Mouse (Mus musculus) telencephalon, adult 2 months (tissue): Measurements from ENCODE around the gene Fads3.

Source experiments
- DNase-seq: peaks from one replicate; pipeline ENCODE4 v3.0.0-alpha.2; 2011; ENCODE audit warnings: low read depth, low spot score

Gene Fads3

DNA sequence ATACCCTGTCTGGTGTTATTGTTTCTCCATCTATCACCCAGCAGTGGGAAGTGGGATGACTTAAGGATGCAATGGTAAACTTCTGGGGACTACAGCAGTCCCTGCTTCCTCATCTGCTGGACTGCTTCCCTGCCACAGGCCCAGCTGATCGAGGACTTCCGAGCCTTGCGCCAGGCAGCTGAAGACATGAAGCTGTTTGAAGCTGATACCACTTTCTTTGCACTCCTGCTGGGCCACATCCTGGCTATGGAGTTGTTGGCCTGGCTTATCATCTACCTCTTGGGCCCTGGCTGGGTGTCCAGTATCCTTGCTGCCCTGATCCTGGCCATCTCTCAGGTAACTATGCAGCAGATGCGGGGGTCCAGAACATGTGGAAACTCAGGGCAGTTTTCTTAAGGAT, 11.3 kb downstream of the Fads3 start:
- DNase-seq = no peak

DNA sequence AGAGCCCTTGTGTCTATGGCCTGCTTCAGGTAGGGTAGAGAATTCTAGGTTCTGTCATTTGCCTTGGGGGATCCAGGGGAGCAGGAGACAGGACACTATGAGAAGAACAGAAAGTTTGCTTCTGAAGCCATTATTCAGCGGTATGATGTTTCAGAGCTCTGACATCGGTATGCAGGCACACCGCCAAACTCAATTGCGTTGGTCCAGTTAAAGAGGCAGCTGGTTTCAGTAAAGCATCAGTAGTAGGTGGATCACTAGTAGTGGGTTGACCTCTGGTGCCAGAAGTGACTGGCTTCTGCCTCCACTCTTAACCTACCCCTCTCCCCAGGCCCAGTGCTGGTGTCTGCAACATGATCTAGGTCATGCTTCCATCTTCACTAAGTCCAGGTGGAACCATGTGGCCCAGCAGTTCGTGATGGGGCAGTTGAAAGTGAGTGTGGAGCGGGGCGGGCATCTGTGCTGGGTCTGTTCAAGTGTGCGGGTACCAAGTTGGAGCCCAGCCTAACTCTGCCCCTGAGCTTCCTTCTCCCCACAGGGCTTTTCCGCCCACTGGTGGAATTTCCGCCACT, 12.4 kb downstream of the Fads3 start:
- no peak for DNase-seq

DNA sequence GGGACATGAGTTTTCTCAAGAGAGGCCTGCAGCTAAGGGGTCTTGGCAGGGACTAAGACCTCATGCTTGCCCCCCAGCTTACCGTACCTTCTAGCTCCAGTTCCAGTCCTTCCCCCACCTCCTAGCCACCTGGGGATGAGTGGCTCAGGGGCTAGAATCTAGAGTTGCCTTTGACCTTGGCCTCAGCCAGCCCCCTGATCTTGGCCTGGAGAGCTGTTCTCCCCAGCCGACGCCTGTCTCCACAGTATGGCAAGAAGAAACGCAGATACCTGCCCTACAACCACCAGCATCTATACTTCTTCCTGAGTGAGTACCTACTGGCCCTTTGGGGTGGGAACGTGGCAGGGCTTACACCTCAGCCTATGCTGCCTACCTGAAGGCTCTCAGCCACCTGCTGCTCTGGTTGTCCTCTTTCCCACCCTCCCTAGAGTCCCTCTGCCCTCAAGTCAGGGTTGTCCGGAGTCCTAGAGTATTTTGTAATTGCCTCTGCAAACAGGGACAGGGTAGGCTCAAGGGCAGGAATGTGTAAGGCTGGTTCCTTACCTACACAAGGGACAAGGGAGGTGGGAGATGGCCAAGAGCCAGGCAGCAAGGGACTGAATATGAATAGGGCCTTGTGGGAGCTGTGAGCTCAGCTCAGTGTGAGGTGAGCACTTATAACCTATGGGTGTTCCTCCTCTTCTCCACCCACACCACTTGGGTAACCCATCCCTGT, 13.1 kb downstream of the Fads3 start:
- no peak for DNase-seq

DNA sequence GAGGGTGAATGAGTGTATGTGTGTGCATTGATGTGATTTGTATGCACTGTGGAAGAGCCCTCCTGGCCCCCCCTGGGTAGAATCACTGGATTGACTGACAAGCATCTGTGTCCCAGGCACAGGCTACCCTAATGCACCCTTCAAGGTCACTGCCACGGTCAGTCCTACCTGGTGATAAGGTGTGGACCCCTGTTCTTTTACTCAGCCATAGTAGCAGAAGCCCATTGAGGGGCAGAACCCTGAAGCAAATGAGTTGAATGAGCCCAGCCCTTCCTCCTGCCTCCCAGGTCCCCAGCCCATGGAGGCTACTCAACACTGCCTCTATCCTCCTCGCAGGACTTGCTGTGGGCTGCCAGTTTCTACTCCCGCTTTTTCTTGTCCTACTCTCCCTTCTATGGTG, 13.9 kb downstream of the Fads3 start:
- no peak for DNase-seq

DNA sequence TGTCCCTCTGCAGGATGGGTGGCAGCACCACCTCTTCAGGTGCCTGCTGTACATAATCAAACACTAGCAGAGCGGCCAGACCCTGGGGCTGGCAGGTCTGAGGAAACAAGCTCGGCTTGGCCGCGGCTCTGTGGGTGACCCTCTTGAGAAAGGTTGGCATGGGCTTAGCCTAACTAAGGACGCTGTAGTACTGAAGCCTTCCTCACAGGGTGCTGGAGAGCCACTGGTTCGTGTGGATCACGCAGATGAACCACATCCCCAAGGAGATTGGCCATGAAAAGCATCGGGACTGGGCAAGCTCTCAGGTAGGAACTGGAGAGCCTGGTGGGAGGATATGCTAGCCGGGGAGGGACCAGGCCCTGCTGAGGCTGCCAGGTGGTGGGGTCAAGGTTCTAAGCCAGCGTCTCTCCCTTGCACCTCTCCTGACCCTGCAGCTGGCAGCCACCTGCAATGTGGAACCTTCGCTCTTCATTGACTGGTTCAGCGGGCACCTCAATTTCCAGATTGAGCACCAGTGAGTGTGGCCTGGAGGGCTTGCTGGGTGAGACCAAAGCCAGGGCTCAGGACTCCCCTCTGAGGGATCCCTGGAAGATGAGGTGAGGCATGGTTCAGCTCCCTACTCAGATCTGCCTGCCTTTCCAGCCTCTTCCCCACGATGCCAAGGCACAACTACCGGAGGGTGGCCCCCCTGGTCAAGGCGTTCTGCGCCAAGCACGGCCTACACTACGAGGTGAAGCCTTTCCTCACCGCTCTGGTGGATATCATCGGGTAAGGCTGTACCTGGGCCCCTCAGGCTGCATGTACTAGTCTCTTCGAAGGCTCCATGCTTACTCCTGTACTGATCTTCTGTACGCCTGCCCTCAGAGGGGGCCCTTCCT, 14.7 kb downstream of the Fads3 start:
- no peak for DNase-seq

DNA sequence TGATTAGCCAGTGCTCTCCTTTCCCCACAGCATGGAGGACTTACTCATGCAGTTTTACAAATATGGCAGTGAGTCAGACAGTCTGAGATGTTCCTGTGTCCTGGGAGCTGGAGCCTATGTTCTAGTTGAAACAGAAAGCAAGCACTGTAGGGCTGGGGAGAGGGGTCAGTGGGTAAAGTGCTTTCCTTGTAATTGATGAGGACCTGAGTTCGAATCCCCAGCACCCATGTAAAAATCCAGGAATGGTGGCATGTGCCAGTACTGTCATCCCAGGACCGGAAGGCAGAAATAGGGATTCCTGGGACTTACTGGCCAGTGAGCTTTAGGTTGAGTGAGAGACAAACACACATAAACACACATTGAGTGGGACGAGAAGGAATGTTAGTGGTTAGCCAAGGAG, 15.3 kb downstream of the Fads3 start:
- no peak for DNase-seq

DNA sequence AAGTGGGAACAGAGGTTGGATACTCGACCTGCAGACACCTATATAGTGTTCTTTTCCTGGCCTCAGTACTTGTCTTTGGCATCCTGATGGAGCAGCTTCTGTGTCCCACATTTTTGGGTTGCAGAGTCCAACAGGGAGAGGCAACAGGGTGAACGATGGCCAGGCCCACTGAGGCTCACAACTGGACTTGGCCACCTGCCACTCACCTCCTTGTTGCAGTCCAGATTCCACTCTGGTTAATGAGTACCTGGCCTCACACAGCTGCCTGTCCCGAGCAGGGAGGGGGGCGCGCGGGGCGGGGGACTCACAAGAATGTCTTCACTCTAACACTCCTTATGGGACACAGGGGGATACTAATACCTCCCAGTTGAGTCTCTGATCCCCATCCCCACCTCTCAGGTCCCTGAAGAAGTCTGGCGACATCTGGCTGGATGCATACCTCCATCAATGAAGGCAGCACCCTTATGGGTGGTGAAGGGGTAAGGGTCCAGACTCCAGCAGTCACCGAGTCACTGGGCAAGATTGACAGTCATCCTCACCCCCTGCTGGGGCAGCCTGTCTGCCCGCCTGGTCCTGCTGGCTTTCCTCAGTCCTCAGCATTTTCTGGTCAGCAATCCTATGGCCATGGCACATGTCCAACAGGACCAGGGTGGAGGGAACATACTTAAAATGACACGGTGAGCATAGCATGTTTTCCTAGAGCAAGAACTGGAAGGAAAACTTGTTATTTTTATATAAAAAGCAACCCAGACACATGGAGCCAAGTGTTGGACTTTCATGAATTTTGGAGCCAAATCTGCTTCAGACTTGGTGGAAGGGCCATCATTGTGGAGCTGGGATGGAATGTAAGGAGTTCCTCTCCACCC, 16.4 kb downstream of the Fads3 start:
- DNase-seq = no peak

DNA sequence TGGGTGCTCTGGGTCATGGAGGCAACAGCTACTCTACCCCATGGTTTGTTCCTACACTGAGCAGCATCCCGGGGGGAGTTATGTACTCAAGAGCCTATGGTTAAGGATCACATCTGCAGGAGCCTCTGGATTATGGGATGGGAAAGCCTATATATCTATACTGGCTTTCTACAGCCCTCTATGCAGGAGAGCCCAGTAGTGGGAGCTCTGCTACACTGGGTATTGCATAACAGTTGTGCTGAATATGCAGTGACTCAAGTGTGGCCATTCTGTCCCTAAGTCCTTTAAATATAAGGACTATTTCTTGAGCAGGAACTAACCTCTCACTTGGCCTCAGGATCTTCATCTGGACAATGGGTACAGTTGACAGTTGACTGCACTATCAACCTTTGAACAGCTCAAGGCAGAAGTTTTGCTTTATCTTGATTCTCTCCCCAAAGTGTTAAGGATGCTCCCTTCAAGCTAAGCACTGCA, 17.0 kb downstream of the Fads3 start:
- DNase-seq = no peak

DNA sequence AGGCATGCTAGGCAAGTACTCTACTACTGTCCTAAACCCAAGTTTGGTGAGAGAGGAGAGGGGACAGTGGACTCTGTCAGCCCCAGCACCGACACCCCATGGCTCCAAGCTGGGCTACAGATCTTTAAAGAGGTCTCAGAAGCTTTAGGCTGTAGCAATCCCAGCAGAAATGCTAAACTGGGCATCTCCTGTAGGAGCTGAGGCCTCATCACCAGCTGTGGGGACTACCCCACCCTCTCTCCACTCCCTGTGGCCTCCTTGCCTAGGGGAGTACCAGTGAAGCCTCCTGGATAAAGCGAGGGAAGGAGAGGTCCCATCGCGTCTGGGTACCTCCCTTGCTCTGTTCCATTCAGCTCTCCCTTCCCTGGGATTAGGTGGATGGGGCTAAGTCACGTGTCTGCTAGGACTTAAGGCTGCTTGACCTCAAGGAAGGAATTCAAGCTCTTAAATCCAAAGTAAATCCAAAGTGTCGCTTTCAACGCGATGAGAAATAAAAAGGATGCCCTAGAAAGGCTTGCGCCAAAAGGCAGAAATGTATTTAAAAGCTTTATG, 17.6 kb downstream of the Fads3 start:
- DNase-seq = no peak

DNA sequence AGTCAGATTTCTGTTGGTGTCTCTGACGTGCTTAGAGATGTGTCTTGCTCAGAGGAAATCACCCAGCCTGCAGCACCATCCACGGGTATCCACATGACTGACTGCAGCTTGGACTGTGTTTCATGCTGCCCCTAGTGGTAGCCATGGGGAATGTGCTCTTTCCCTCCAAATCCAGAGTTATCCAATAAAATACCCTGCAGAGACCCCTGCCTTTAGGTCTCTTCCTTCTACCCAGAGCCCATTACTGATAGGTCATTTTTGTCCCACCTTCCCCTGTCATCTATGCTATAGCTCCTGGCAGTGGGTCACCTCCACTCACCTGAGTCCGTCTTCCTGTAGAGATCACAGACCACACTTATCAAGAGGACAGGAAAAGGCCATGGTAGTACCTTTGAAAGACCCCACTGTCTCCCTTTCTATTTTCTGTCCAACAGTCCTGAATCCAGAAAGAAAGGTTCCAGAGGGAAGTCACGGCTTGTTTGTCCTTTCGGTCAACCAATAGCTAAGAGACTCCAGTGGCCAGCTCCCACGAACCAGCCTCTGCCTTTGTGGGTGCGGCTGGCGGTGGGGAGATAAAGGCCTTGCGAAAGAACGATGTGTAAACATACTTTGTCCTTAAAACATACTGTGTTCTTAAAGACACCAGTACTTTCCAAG, 18.7 kb downstream of the Fads3 start:
- peak; percentile 46 for DNase-seq

DNA sequence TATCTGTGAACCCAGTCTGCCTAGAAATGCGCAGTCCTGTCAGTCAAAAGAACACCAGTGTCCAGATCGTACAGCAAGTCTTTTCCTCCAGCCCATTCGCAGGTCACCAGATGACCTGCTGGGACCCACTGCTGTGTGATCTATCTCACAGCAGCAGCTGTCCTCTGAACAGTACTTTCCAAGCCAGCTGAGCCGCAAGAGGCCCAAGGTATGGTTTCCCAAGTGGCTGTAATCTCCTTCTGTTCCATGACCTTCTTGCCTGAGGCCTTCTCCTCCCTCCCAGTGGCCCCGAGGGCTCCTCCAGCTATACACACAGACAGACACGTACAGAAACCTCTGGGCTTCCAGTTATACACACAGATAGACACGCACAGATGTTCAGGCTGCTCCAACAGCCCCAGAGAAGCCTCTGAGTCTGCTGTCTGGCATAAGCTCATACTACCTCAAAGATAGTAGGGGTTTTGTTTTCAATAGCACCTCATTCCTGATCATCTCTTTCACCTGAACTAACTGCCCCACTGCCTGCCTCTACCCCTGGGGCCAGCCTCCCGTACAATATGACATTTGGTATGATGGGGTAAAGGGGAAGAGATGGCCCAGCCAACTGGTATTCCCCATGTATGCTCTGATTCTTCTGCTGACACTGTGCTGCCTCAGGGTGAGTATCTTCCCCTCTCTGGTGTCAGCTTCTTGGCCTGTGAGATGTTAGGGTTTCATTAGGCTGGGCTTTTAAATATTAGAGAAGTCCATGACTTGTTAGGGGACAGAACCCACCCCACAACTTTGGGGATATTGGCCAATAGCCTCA, 19.6 kb downstream of the Fads3 start:
- DNase-seq = no peak

DNA sequence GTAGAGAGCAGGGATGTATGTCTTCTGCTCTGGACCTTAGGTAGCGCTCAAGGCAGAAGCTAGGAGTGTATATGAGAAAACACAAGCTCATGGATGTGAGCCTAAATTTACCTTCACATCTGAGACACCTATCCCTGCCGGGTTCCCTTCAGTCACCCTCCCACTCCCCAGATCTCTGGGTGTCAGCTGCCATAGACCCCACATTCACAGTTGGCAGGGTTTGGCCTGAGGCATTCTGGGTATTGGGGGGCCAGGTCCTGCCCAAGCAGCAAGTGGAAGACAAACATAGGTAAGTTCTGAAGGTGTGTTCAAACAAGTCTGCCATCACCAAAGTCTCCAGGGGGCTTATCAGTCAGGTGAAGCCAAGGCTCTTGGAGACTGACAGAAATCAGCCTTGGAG, 20.3 kb downstream of the Fads3 start:
- DNase-seq = no peak

DNA sequence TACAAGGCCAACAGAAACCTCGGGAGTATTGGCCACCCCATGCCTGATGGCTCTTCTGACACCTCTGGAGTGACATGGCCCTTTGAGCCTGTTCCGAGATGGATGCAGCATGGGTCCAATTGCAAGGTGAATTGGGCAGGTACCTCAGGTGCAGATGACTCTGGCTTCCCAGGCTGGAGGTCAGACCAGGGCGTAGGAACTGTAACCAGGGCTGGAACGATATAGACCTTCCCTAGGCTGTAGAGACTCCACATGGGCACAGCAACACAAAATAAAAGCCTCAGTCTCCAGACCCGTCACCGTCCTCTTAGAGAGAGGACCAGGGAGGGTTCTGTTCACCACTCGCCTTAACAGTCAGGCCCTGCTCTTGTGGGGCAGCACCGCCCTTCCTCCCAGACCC, 20.9 kb downstream of the Fads3 start:
- no peak for DNase-seq

DNA sequence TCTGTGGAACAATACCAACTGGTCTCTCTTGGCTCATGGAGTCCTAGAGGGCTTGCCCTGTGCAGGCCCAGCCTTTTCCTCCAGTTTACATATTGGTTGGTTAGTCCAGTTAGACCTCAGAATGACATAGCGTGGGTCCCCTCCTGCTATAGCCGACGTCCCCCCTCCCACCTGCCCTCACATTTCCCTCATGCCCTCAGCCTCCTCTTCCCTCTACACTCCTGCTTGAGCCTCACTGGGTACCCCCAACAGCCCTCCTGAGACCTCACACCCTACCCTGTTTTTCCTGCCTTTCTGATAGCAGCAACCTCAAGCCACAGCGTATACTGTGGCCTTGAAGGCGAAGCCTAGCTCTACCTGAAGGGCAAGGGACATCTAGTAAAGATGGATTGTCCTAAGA, 21.5 kb downstream of the Fads3 start:
- DNase-seq = no peak

DNA sequence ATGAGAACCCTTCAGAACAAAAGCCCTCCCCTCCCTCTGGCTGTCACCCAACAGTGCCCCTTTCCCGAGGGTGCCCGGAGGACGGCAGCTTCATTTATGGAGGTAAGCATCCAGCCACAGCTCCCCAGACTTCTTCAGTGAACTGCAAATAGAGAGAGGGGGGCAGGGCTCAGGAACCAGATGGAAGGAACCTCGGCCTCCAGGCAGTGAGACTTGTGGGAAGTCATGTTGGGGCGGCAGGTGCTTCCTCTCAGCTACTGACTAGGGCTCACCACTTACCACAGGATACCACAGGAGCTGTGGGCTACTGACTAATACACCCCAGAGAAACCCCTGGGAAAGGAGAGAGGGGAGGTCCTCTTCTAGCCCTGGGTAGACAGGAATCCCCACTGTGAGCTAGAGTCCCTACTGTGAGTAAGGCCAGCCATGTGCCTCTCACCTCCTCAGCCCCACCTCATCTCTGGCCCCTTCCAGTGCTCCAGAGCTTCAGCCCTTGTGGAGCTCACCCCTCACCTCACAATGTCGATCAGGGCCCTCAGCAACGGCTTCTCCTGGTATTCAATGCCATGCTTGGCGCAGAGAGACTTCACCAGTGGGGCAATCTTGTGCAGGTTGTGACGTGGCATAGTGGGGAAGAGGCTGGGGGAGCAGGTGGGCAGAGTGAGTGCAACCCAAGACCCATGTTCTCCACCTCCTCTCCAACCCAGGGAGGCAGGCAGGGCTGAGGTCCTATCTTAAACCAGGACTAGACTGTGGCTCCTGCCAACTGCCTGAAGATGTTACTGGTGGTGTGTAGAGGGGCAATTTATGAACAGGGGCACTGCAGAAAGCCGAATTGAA, 23.0 kb downstream of the Fads3 start:
- no peak for DNase-seq

DNA sequence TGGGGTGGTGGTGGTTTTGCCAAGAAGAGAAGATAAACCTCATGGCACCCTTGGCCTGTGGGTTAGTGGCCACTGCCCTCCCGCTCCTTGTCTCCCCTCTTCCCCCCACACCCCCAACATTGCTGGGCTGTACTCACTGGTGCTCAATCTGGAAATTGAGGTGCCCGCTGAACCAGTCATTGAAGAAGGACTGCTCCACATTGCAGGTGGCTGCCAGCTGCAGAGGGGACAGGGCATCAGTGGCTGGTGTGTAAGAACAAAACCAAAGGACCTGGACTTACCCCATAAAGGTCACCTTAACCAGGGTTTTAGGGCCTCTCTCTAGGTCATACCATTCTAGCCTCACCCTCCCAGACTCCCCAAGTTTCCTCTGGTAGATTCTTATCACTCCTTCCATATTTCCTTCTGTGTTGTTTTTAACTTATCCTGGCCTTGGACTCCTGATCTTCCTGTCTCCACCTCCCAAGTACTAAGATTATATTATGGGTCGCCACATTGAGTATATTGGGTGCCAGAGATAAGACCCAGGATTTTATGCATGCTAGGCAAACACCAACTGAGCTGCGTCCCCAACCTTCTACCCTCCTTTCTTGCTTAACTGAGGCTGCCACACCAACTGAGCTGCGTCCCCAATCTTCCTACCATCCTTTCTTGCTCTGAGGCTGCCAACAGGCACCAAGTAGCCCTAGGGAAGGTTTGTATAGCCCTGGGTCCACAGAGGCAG, 24.3 kb downstream of the Fads3 start:
- no peak for DNase-seq

DNA sequence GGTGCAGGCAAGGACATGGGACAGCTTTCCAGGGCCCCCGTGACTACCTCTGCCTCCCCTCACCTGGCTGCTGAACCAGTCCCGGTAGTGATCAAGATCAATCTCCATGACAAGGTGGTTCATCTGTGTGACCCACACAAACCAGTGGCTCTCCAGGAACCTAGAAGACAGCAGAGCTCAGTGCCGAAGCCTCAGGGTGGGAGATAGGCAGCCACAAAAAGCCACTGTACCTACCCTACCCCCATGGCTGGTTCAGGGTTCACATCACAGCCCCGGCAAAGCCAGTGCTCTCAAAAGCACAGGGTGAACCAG, 24.8 kb downstream of the Fads3 start:
- no peak for DNase-seq

DNA sequence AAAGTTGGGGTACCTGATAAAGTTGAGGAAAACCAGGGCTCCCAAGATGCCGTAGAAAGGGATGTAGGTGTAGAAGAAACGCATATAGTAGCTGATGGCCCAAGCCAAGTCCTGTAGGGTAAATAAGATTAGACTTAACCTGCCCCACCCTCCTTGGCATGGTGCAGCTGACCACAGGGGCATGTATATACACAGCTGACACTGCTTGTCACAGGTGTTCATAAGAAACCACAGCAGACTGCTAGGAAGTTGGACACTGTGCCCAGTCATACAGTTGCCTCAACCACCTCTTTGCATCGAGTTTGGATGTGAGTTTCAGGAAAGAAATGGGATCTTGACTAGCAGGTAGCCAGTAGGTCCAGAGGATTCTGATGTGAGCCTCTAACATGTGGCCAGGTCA, 25.1 kb downstream of the Fads3 start:
- no peak for DNase-seq

DNA sequence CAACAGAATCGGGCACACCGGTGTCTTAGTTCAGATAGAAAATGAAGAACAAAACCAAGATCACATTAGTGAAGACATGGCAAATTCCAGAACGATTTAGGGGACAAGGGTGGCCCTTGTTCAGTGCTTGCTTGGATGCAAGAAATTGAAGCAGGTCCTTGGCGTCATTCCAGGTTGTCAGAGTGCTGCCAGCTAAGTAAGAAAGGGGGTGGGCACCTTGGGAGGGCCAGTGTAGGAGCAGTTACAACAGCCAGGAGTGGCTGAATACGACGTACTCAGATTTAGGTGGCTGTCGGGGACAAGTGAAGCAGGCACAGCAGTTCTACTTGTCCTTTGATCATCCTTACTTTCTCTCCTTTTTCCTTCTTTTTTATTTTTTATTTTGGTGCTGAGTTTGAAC, 26.3 kb downstream of the Fads3 start:
- DNase-seq = no peak
